Mouse (Mus musculus) kidney, postnatal 14 days (tissue): ENCODE measurements around the gene B020011L13Rik.
"Not testable (repeated sequence)": the region's sequence is repeated elsewhere in the genome, so short reads cannot be mapped to it uniquely, and the experiment has no call there.

Experiments
- DNase-seq: peaks from one replicate; pipeline ENCODE4 v3.0.0; 2022; ENCODE audit warnings: mixed read lengths

The B020011L13Rik gene

DNA sequence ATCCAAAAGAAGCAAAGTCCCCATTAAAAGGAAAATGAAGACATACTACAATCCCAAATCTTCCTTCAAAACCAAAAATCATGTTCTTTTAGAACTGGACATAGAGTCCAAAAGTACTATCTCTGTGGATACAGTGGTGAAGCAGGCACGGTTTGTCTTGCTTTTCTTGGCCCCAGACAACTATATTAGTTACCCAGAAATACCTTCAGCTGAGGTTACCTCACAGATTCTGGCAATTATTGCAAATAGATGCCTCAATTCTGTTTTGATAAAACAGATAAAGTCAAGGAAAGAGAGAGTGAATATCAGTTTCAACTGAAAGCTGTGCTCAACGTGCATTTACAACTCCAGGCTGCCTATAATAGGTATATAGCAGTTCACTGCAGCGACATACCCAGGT is at the start of gene B020011L13Rik:
B020011L13Rik (plus strand) TSS at position 301 of the 400 bp plus-strand sequence.
- DNase-seq: not testable (repeated sequence)

DNA sequence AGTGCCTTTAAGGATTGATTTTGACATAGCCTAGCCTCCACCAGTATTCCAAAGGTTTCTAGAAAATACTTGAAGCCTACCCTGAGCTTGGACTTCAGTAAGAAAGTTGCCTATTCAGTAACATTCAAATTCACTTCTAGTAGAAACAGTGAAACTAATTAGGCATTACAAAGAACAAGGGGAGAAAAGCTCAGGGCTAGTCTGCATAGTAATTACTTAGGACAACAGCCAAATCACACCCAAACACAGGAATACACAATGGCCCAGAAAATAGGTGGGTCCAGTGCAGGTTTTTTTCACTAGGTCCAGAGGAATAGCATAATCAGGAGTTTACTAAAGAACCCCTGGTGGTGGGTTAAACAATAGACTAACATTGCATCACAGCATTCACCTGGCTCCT is 35.3 kb downstream of the B020011L13Rik start:
- not testable (repeated sequence) for DNase-seq

DNA sequence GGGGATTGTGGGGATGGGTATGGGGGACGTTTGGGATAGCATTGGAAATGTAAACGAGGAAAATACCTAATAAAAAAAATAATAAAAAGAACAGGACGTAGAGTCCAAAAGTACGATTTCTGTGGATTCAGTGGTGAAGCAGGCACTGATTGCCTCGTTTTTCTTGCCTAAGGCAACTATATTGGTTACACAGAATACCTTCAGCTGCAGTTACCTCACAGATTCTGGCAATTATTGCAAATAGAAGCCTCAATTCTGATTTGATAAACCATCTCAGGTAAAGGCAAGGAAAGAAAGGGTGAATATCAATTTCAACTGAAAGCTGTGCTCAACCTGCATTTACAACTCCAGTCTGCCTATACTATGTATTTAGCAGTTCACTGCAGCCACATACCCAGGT is 48.8 kb downstream of the B020011L13Rik start, which contains the start of gene Gm28360:
Gm28360 (plus strand) TSS at position 301 of the 400 bp plus-strand sequence.
- not testable (repeated sequence) for DNase-seq

DNA sequence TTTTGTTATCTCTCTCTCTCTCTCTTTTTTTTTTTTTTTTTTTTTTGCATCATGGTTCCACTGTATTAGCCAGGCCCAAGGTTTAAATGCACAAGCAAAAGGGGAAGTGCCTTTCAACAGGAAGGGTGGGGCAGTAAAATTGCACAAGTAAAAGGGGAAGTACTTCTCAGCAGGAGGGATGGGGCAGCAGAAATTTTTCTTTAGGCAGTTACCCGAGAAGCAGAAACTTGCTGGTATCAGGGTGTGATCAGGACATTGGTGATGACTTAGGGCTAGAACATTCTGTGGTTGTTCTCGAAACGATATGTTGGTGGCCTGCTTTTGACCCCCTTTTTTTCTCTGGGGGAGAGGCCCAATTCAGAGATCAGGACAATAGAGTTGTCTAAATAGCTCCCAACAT is 70.8 kb downstream of the B020011L13Rik start:
- not testable (repeated sequence) for DNase-seq
